Mouse (Mus musculus): Measurements from ENCODE around the gene Tead3.

Gene Tead3

GRCm38 (mm10) chr17:28330590-28330989 lies 20.0 kb downstream of the Tead3 start:
- WGBS, result 64% methylated on average over 8 of the region's 8 CpGs

- 38% methylated on average over 2 of the region's 2 CpGs for WGBS
Observed at GRCm38 (mm10) chr17:28330232-28330546, 20.4 kb downstream of the Tead3 start.

- WGBS, result 15% methylated on average over 4 of the region's 4 CpGs
Observed at GRCm38 (mm10) chr17:28329503-28330231, 20.9 kb downstream of the Tead3 start.

- WGBS, result 2% methylated on average over 25 of the region's 25 CpGs
Observed at GRCm38 (mm10) chr17:28328946-28329345, 21.7 kb downstream of the Tead3 start.

- under 1% methylated on average over 67 of the region's 67 CpGs for WGBS
Observed at GRCm38 (mm10) chr17:28328366-28328928, 22.2 kb downstream of the Tead3 start, which contains the start of gene Rpl10a. Gene Rpl10a, plus strand, starts transcription at chr17:28328471.

- 7% methylated on average over 22 of the region's 22 CpGs for WGBS
Observed at GRCm38 (mm10) chr17:28327673-28328325, 22.8 kb downstream of the Tead3 start.

- 73% methylated on average over 3 of the region's 3 CpGs for WGBS
Observed at GRCm38 (mm10) chr17:28326951-28327350, 23.7 kb downstream of the Tead3 start.

GRCm38 (mm10) chr17:28325751-28326150 lies 24.9 kb downstream of the Tead3 start:
- 97% methylated on average over 8 of the region's 8 CpGs for WGBS

GRCm38 (mm10) chr17:28324416-28324815 lies 26.2 kb downstream of the Tead3 start:
- WGBS, result 96% methylated on average over 7 of the region's 7 CpGs

- 93% methylated on average over 8 of the region's 8 CpGs for WGBS
Observed at GRCm38 (mm10) chr17:28323786-28324185, 26.8 kb downstream of the Tead3 start.

GRCm38 (mm10) chr17:28321700-28322099 lies 28.9 kb downstream of the Tead3 start:
- 77% methylated on average over 4 of the region's 4 CpGs for WGBS

GRCm38 (mm10) chr17:28317725-28318124 lies 32.9 kb downstream of the Tead3 start:
- WGBS, result 85% methylated on average over 9 of the region's 9 CpGs

- 79% methylated on average over 8 of the region's 8 CpGs for WGBS
Observed at GRCm38 (mm10) chr17:28317091-28317490, 33.5 kb downstream of the Tead3 start.

GRCm38 (mm10) chr17:28316476-28316875 lies 34.1 kb downstream of the Tead3 start:
- WGBS, result 98% methylated on average over 9 of the region's 9 CpGs

GRCm38 (mm10) chr17:28315611-28316160 lies 34.9 kb downstream of the Tead3 start:
- WGBS, result 62% methylated on average over 20 of the region's 20 CpGs

GRCm38 (mm10) chr17:28313880-28314225 lies 36.8 kb downstream of the Tead3 start:
- 2% methylated on average over 11 of the region's 11 CpGs for WGBS

- under 1% methylated on average over 69 of the region's 69 CpGs for WGBS
Observed at GRCm38 (mm10) chr17:28313212-28313879, 37.3 kb downstream of the Tead3 start, which contains the start of gene Fance. Gene Fance, plus strand, starts transcription at chr17:28313519.

GRCm38 (mm10) chr17:28312232-28313211 lies 38.1 kb downstream of the Tead3 start:
- 23% methylated on average over 17 of the region's 17 CpGs for WGBS

GRCm38 (mm10) chr17:28311366-28312132 lies 39.1 kb downstream of the Tead3 start:
- WGBS, result 63% methylated on average over 5 of the region's 5 CpGs

GRCm38 (mm10) chr17:28310831-28311230 lies 39.8 kb downstream of the Tead3 start:
- WGBS, result 69% methylated on average over 3 of the region's 3 CpGs
